Mouse (Mus musculus) embryo, embryonic 11.5 days (tissue): ENCODE measurements around the gene Endou.

Experiments
- DNase-seq: peaks from one replicate; pipeline ENCODE4 v3.0.0-alpha.2; 2012; ENCODE audit warnings: low read depth, low spot score

Gene Endou

DNA sequence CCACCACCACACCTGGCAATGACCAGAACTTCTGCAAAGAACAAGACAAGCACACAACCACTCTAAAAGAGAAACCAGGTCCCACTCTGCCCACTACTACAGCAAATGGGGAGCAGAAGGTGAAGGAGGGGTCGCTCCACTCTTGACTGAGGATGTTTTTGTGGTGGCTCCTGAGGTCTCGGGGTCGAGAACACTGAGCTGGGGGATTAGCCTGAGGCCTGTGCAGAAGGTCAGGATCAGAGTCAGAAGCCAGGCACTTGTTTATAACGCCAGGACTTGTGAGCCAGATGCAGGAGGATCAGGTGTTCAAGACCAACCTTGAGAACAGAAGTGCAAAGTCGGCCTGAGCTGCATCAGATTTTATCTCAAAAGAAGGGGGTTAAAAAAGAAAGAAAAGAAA is 3.6 kb downstream of the Endou start:
- DNase-seq: no peak

DNA sequence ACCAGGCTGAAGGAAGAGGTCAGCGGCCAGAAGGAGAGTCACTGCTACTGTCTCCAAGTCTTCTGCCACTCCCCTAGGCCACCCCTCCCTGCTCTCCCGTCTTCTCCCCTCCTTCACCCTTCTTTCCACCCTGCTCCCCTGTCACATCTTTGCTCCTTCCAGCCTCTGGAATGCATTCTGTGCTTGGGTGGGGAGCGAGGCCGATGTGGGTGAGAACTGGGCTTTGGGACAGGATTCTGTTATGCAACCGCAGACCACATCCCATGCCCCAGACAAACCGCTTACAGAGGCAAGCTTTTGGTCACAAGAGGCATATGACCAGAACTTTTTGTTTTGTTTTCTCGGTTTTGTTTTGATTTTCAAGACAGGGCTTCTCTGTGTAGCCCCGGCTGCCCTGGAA is 4.1 kb downstream of the Endou start:
- DNase-seq: no peak

DNA sequence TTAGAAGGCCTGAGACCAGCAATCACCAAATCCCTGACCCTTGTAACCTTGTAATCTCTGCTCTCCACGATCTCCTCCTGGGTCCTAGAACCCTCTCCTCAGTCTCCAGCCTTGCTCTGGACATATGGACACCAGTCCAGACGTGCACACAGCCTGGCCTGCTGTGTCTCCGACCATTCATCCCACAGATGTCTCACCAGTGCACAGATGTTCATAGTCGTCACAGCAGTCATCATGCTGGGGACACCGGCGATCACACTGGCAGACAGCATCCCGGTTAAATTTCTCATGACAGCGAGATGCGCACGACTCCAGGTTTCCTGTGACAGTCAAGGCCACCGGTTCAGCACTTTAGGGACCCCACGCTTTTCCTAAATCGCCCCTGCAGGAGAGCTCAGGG is 4.8 kb downstream of the Endou start:
- no peak for DNase-seq

- no peak for DNase-seq
Observed at GRCm38 (mm10) chr15:97725198-97725785, 5.8 kb downstream of the Endou start.

DNA sequence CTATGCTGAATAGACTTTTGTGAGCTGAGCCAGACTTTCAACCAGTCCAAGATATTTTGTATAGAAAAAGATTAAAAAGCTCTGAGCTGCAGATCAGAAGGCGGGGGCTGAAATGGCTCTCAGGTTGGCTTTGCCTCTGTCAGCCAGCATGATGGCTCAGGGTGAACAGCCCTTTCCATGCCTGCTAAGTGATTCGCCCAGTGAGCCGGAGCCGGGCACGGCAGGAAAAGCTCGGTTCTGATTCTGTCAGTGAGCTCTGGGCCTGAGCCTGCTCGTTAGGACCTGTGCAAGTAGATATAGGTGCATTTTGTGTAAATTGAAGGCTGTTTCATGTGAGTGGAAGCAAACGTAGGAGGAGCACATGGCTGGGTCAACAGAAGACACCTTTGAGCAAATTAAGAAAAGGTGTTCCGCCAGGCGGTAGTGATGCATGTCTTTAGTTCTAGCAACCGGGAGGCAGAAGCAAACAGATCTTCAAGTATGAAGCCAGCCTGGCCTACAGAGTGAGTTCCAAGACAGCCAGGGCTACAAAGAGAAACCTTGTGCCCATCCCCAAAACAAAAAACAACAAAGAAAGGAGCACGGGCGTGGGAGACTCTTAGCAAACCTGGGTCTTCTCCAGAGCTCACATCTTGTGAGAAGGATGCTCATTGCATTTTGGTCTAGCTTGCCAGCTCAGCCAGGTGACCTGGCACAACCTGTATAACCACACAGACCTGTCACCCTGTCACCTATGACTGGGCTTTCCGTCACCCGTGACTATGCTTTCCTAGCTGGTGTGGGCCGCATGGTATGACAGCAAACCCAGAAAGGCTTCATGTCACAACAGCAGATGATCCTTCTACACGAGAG is 6.6 kb downstream of the Endou start:
- DNase-seq: no peak

- DNase-seq: no peak
Observed at GRCm38 (mm10) chr15:97723536-97724345, 7.4 kb downstream of the Endou start.

DNA sequence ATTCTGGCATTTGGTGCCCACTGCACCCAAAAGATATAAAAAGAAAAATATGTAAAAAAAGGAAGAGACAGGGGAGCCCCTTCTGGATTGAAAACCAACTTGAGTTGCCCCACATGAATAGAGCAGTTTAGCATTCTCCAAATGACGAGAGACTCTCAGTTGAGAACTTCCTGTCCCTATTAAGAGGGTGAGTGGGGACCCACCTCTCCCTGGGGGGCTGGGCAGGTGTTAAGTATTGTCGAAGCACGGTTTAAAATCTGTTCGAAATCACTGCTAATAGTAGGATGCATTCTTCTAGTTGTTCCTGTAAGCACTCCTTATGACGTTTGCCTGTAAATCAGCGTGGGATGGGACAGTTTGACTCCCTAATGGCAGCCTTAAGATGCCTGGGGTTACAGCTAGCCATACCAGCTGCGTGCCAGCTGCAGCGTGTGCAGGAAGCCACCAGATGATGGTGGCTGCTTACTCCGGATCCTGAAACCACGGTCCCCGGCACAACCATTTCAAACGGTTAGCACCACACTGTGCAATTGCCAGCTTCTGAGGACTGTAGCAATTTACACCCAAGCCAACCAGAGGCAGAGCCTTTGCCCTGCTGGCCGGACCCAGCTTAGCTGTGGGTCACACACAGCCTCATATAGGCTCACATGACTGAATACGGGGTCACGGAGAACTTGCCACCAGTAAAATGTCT is 10.0 kb downstream of the Endou start:
- no peak for DNase-seq

GRCm38 (mm10) chr15:97720026-97720675 is 11.0 kb downstream of the Endou start:
- DNase-seq: no peak

- no peak for DNase-seq
Observed at GRCm38 (mm10) chr15:97719494-97719893, 11.6 kb downstream of the Endou start.

GRCm38 (mm10) chr15:97718535-97719155 is 12.5 kb downstream of the Endou start:
- DNase-seq: no peak

GRCm38 (mm10) chr15:97717861-97718534 is 13.1 kb downstream of the Endou start:
- DNase-seq: peak; percentile 38

- DNase-seq: no peak
Observed at GRCm38 (mm10) chr15:97716782-97717181, 14.4 kb downstream of the Endou start.

GRCm38 (mm10) chr15:97715734-97716133 is 15.4 kb downstream of the Endou start:
- DNase-seq: no peak

DNA sequence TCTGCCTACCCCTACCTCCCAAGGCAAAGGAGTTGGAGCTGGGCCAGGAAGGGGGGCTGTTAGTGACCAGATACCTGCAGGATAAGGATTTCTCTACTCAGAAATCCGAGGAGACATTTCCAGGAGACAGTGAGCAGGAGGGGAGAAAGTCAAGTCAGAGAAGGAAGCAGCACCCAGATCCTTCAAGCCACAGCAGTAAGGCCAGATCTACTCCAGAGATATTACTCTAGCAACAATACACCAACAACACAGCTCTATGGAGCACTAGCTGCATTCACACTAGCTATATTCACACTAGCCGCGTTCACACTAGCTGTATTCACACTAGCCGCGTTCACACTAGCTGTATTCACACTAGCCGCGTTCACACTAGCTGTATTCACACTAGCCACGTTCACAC is 16.1 kb downstream of the Endou start:
- no peak for DNase-seq

DNA sequence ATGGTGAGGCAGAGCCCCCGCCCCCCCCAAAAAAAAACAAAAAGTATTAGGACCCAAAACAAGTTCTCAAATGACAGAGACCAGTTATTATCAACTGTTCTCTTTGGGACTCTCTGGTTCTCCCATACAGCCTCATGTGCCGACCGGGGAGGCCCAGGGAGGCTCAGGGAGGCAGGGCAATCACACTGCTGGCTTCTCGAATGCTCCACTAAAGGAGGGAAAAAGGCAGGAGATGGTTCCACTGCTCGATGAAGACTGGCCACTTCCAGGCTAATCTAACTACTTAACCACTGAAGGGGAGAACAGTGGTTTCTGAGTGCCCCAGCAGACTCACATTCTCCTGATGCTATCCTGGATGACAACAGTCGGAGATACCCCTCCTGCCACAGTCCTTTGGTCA is 18.6 kb downstream of the Endou start:
- DNase-seq: no peak

DNA sequence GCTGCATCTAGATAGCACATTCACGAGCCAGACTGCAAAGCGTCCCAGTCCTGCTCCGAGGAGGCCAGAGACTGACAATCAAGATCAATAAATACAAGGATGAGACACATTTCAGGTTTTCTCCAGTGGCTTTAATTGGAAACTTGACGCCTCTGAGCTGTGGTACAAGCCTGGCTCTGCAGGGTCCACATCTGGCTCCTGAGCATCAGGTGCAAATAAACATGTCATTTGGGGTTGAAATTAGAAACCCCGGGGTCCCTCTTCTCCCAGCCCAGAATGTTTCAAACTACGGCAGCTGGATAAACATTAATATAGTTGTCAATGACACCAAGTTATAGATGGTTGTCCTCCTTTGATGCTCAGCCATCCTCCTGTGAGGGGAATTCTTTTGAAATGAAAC is 20.2 kb downstream of the Endou start:
- DNase-seq: no peak

DNA sequence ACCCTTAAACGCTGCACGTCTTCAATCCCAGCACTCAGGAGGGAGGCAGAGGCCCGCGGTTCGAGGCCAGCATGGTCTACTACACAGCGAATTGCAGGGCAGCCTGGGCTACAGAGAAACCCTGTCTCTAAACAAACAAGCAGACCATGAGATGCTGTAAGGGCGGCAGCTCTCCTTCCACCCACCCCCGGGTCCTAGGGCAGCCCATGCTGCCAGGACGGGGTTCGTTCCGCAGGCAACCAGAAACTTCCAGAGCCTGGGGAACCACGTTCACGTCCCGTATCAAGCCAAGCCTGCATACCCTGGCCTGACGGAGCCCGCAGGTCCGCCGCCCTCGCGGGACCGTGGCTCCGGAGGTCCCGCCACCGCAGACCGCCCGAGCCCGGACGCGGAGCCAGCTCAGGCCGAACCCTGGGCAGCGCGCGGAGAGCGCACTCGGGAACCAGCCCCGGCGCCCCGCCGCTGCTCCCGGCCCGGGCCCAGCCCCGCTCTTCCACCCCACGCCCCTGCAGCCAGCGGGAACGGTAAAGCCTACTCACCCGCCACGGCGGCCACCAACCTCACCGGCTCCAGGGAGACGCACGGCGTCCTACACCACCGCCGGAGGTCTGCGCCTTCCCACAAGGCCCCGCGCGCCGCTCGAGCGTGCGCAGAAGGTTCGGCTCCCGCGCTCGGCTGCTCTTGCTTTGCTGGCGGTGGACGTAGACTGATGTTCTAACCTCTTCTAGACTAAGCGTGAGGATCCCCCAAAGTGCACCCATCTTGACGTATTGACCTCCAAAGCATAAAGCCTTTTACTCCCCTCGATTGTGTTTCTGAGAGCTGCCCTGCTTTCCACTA is 25.7 kb downstream of the Endou start, which contains the start of gene Rpap3:
Rpap3 (minus strand) TSS at position 615 of the 840 bp plus-strand sequence.
- peak; percentile 69 for DNase-seq

- DNase-seq: no peak
Observed at GRCm38 (mm10) chr15:97696616-97697015, 34.5 kb downstream of the Endou start.

DNA sequence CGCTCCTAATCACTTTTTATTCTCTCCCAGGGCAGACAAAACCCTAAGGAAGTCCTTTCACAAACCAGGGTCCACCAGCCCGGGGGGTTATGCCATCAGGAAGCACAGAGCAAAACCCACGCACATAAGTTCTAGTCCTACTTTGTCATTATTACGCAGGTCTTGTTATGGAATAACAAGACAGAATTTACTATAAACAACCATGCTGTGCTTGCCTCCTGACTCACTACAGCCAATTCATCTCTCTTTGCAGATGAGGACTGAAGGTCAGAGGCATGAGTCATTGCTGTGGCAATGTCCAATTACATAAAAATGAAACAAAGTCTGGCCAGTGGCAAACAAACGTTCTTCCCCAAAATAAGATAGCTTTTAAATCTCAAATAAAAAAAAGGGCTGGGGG is 37.7 kb downstream of the Endou start:
- no peak for DNase-seq
